24 mouse cellular contexts compared by ENCODE assay signal in genomic region chr11:5924699-5925098, GRCm38 (mm10). TPM values are rescaled to one million over a fixed set of nuclear protein-coding genes. Genes with fewer than 3 reads are reported as not detected.
DNase-seq lines count a peak whose midpoint lies in the region; ATAC-seq and TF ChIP-seq lines count a peak whose summit lies in the region.
"Had no signal": no experiment of that assay in that cellular context is flagged by ENCODE, and none has a peak within 500 bp of the region (broad histone marks: within the 10 kb centered on the region; RNA-seq: fewer than 3 reads in every experiment).

No protein-coding gene starts in this region.

- H3K9me3 ChIP-seq in midbrain, embryonic 11.5 days (ENCODE audit: control insufficient read depth, low read length): no peaks in the 10 kb centered on the region
- no peaks in the 10 kb centered on the region for H3K9me3 ChIP-seq in midbrain, postnatal 0 days (ENCODE audit: low read length)
- H3K9me3 ChIP-seq: embryonic facial prominence, embryonic 12.5 days; forebrain, embryonic 13.5 days; forebrain, embryonic 15.5 days; G1E had no signal

- 66% methylated on average over 8 of the region's 8 CpGs for WGBS in midbrain, embryonic 11.5 days
- 53% methylated on average over 8 of the region's 8 CpGs for WGBS in midbrain, postnatal 0 days

- H3K4me2 ChIP-seq in midbrain, embryonic 11.5 days: no peak overlapping the region
- no peak overlapping the region for H3K4me2 ChIP-seq in midbrain, postnatal 0 days (ENCODE audit: low read depth, low read length, poor library complexity, severe bottlenecking)
- H3K4me2 ChIP-seq: embryonic facial prominence, embryonic 12.5 days; forebrain, embryonic 13.5 days; forebrain, embryonic 15.5 days had no signal

- intact Hi-C loops in heart, postnatal 25 days (cut with DNase I): no loop called here

- H3K27me3 ChIP-seq in midbrain, embryonic 11.5 days (ENCODE audit: control insufficient read depth, insufficient read depth, low read length): no peaks in the 10 kb centered on the region
- no peaks in the 10 kb centered on the region for H3K27me3 ChIP-seq in midbrain, postnatal 0 days (ENCODE audit: insufficient read depth, low read length)
- H3K27me3 ChIP-seq: embryonic facial prominence, embryonic 12.5 days; forebrain, embryonic 13.5 days; forebrain, embryonic 15.5 days had no signal

- DNase-seq in heart, adult 11 months: peak; percentile 4
- DNase-seq in heart, postnatal 25 days (ENCODE audit: low spot score): no peak
- peak; percentile 47 for DNase-seq in midbrain, embryonic 11.5 days (ENCODE audit: low spot score, missing footprints)
- DNase-seq in midbrain, postnatal 0 days (ENCODE audit: low spot score): no peak
- DNase-seq in right cerebral cortex, adult 2 months (ENCODE audit: low spot score in 2 of 2): no peak
- DNase-seq: adrenal gland, adult 8-10 months; adrenal gland, postnatal 14 days; adrenal gland, postnatal 36 days; cerebellum, adult 11-12 months; cerebellum, adult 2 months; cerebellum, adult 9-10 months; cerebellum, postnatal 10 days; cerebellum, postnatal 25 days; forebrain, postnatal 0 days had no signal

- no peak overlapping the region for H3K9ac ChIP-seq in midbrain, embryonic 11.5 days (ENCODE audit: low read length)
- H3K9ac ChIP-seq in midbrain, postnatal 0 days (replicated peaks; ENCODE audit: low read length, poor library complexity, severe bottlenecking): no peak overlapping the region
- H3K9ac ChIP-seq: embryonic facial prominence, embryonic 12.5 days; forebrain, embryonic 13.5 days; forebrain, embryonic 15.5 days; forebrain, postnatal 0 days had no signal

- no peaks in the 10 kb centered on the region for H3K4me1 ChIP-seq in midbrain, embryonic 11.5 days (ENCODE audit: control insufficient read depth, insufficient read depth, low read length)
- no peaks in the 10 kb centered on the region for H3K4me1 ChIP-seq in midbrain, postnatal 0 days (ENCODE audit: insufficient read depth, low read length)
- H3K4me1 ChIP-seq: embryonic facial prominence, embryonic 12.5 days; forebrain, embryonic 13.5 days; forebrain, embryonic 15.5 days had no signal

- TF ChIP-seq CTCF in midbrain, postnatal 0 days (IDR thresholded peaks at IDR 0.05): no peak

- no peak overlapping the region for H3K4me3 ChIP-seq in midbrain, embryonic 11.5 days (ENCODE audit: low read depth, low read length)
- no peak overlapping the region for H3K4me3 ChIP-seq in midbrain, postnatal 0 days (ENCODE audit: low read depth, low read length)
- H3K4me3 ChIP-seq: embryonic facial prominence, embryonic 10.5 days; embryonic facial prominence, embryonic 12.5 days; forebrain, embryonic 13.5 days; forebrain, embryonic 15.5 days had no signal

- no peak for ATAC-seq in midbrain, embryonic 11.5 days (ENCODE audit: low FRiP score)
- no peak for ATAC-seq in midbrain, postnatal 0 days (ENCODE audit: low FRiP score)
- ATAC-seq: activated CD4-positive, CD25-positive, alpha-beta regulatory T cell, adult 4 months; forebrain, embryonic 13.5 days; forebrain, embryonic 15.5 days; forebrain, postnatal 0 days; Patski had no signal

- H3K27ac ChIP-seq in midbrain, embryonic 11.5 days (ENCODE audit: low read depth, low read length): no peak overlapping the region
- no peak overlapping the region for H3K27ac ChIP-seq in midbrain, postnatal 0 days (ENCODE audit: low read depth, low read length)
- H3K27ac ChIP-seq: embryonic facial prominence, embryonic 10.5 days; embryonic facial prominence, embryonic 12.5 days; forebrain, embryonic 13.5 days; forebrain, embryonic 15.5 days had no signal

- H3K36me3 ChIP-seq in midbrain, embryonic 11.5 days (ENCODE audit: control insufficient read depth, insufficient read depth, low read length): no peaks in the 10 kb centered on the region
- no peaks in the 10 kb centered on the region for H3K36me3 ChIP-seq in midbrain, postnatal 0 days (ENCODE audit: insufficient read depth, low read length)
- H3K36me3 ChIP-seq: embryonic facial prominence, embryonic 10.5 days; embryonic facial prominence, embryonic 12.5 days; forebrain, embryonic 15.5 days; G1E had no signal

RNA-seq across cellular contexts. Expression of gene Gck, which starts 25.2 kb away (rescaled TPM):
- total RNA-seq in heart, postnatal 25 days (2021): 1 to 10 TPM; 7.4 to 9.4 TPM
- 1.5 and 1.8 TPM in 2 replicates for polyA plus RNA-seq in midbrain, embryonic 11.5 days (2014; fragmentation: Nextera tagmentation; extraction: Ambion mirVana)
- total RNA-seq in midbrain, postnatal 0 days (2014; rRNA removed): 7.6 and 7.7 TPM in 2 replicates
- polyA plus RNA-seq in midbrain, postnatal 0 days (2015; fragmentation: Nextera tagmentation; extraction: Ambion mirVana): 13.2 and 14.1 TPM in 2 replicates
- polyA plus RNA-seq: activated CD4-positive, CD25-positive, alpha-beta regulatory T cell, adult 4 months; C2C12; G1E had no signal

RNA-seq across cellular contexts. Expression of gene Myl7, which starts 26.1 kb away (rescaled TPM):
- total RNA-seq in heart, postnatal 25 days (2021): 100 to 1,000 TPM; 742 to 813 TPM
- polyA plus RNA-seq in midbrain, embryonic 11.5 days (2014; fragmentation: Nextera tagmentation; extraction: Ambion mirVana): 0.59 and 0.92 TPM in 2 replicates
- total RNA-seq in midbrain, postnatal 0 days (2014; rRNA removed): not detected in 2 replicates
- polyA plus RNA-seq in midbrain, postnatal 0 days (2015; fragmentation: Nextera tagmentation; extraction: Ambion mirVana): 0.31 TPM in 1 of 2 replicates, not detected in the other
- total RNA-seq: adrenal gland, adult 18-20 months; adrenal gland, postnatal 14 days; adrenal gland, postnatal 36 days; forebrain, postnatal 0 days; G1E had no signal
- polyA plus RNA-seq: activated CD4-positive, CD25-positive, alpha-beta regulatory T cell, adult 4 months; C2C12; cerebellum, adult 2 months; cortical plate, adult 2 months; forebrain, embryonic 13.5 days; forebrain, postnatal 0 days; G1E; Patski had no signal

RNA-seq across cellular contexts. Expression of gene Ykt6, which starts 30.8 kb away (rescaled TPM):
- total RNA-seq in heart, postnatal 25 days (2021): 10 to 100 TPM; 60.9 to 64.9 TPM
- polyA plus RNA-seq in midbrain, embryonic 11.5 days (2014; fragmentation: Nextera tagmentation; extraction: Ambion mirVana): 27.2 and 29.4 TPM in 2 replicates
- 148 and 151 TPM in 2 replicates for total RNA-seq in midbrain, postnatal 0 days (2014; rRNA removed)
- 87.0 and 89.0 TPM in 2 replicates for polyA plus RNA-seq in midbrain, postnatal 0 days (2015; fragmentation: Nextera tagmentation; extraction: Ambion mirVana)

RNA-seq across cellular contexts. Expression of gene Pold2, which starts 46.6 kb away (rescaled TPM):
- 10 to 100 TPM; 29.2 to 33.2 TPM for total RNA-seq in heart, postnatal 25 days (2021)
- 83.8 and 97.4 TPM in 2 replicates for polyA plus RNA-seq in midbrain, embryonic 11.5 days (2014; fragmentation: Nextera tagmentation; extraction: Ambion mirVana)
- total RNA-seq in midbrain, postnatal 0 days (2014; rRNA removed): 21.3 and 30.3 TPM in 2 replicates
- 41.1 and 47.7 TPM in 2 replicates for polyA plus RNA-seq in midbrain, postnatal 0 days (2015; fragmentation: Nextera tagmentation; extraction: Ambion mirVana)

Comparison
In these comparisons a context has a peak if more than half of its experiments do, and no peak if none do; other contexts are left out.
1. DNase-seq: peak in heart, adult 11 months (single experiment) and midbrain, embryonic 11.5 days (single experiment); none in heart, postnatal 25 days (single experiment), midbrain, postnatal 0 days (single experiment) and right cerebral cortex, adult 2 months (0 of 2).
2. RNA of gene Myl7, which starts 26.1 kb away (total RNA-seq): 742 to 813 TPM in heart, postnatal 25 days; not detected in midbrain, postnatal 0 days; every median in the first group is over 100 times any median in the second.